ENCODE assay signal across 7 mouse cellular contexts in genomic region chr9:14574760-14575399, GRCm38 (mm10).
A peak's percentile ranks its signal among the peaks of the same experiment; 100 is the strongest.
DNase-seq lines count a peak whose midpoint lies in the region; ATAC-seq lines count a peak whose summit lies in the region.

No protein-coding gene starts in this region.

- ATAC-seq in liver, embryonic 16.5 days (ENCODE audit: low read depth) = peak; percentile 21; the same call in 1 of the 2 replicates
- ATAC-seq in liver, embryonic 11.5 days (replicated peaks; ENCODE audit: low FRiP score) = no peak
- peak; percentile 75 for ATAC-seq in forebrain, embryonic 15.5 days (replicated peaks)
- peak; percentile 20 for ATAC-seq in stomach, embryonic 16.5 days (ENCODE audit: insufficient read depth, low FRiP score)

- 53% methylated on average over 12 of the region's 12 CpGs for WGBS in liver, embryonic 16.5 days (ENCODE audit: insufficient replicate concordance)
- 63% methylated on average over 12 of the region's 12 CpGs for WGBS in liver, embryonic 11.5 days
- WGBS in forebrain, embryonic 15.5 days = 62% methylated on average over 12 of the region's 12 CpGs
- 60% methylated on average over 12 of the region's 12 CpGs for WGBS in stomach, embryonic 16.5 days

- no peak overlapping the region for H3K9ac ChIP-seq in liver, embryonic 16.5 days (ENCODE audit: low read depth, low read length)
- no peak overlapping the region for H3K9ac ChIP-seq in liver, embryonic 11.5 days (ENCODE audit: low read depth, low read length)
- H3K9ac ChIP-seq in forebrain, embryonic 15.5 days (replicated peaks) = no peak overlapping the region
- H3K9ac ChIP-seq in stomach, embryonic 16.5 days (ENCODE audit: low read length) = no peak overlapping the region

- H3K36me3 ChIP-seq in liver, embryonic 16.5 days (ENCODE audit: control insufficient read depth, insufficient read depth) = no peaks in the 10 kb centered on the region
- no peaks in the 10 kb centered on the region; the same call in 1 of the 2 replicates for H3K36me3 ChIP-seq in liver, embryonic 11.5 days (ENCODE audit: control insufficient read depth, insufficient read depth, low read length)
- peaks cover 14% of the 10 kb centered on the region for H3K36me3 ChIP-seq in forebrain, embryonic 15.5 days
- 0 out of 2 replicates have a peak, but pooled peaks cover 13% of the 10 kb centered on the region for H3K36me3 ChIP-seq in stomach, embryonic 16.5 days (ENCODE audit: control insufficient read depth, insufficient read depth, low read length)

- H3K4me3 ChIP-seq in liver, embryonic 16.5 days (ENCODE audit: low read depth, low read length) = no peak overlapping the region
- H3K4me3 ChIP-seq in liver, embryonic 11.5 days (ENCODE audit: low read depth, low read length) = no peak overlapping the region
- H3K4me3 ChIP-seq in forebrain, embryonic 15.5 days = no peak overlapping the region
- no peak overlapping the region for H3K4me3 ChIP-seq in stomach, embryonic 16.5 days (replicated peaks; ENCODE audit: low read length)

- H3K27me3 ChIP-seq in liver, embryonic 16.5 days (ENCODE audit: control insufficient read depth, insufficient read depth, low read depth, low read length) = no peaks in the 10 kb centered on the region
- no peaks in the 10 kb centered on the region for H3K27me3 ChIP-seq in liver, embryonic 11.5 days (replicated peaks; ENCODE audit: control insufficient read depth, insufficient read depth, low read length)
- H3K27me3 ChIP-seq in forebrain, embryonic 15.5 days = no peaks in the 10 kb centered on the region
- H3K27me3 ChIP-seq in stomach, embryonic 16.5 days (ENCODE audit: control insufficient read depth, insufficient read depth, low read length) = no peaks in the 10 kb centered on the region

- no peaks in the 10 kb centered on the region for H3K4me1 ChIP-seq in liver, embryonic 16.5 days (ENCODE audit: control insufficient read depth, low read depth, low read length)
- no peaks in the 10 kb centered on the region for H3K4me1 ChIP-seq in liver, embryonic 11.5 days (replicated peaks; ENCODE audit: control insufficient read depth, insufficient read depth, low read length)
- H3K4me1 ChIP-seq in forebrain, embryonic 15.5 days = peaks cover 7% of the 10 kb centered on the region; the same call in 1 of the 2 replicates
- H3K4me1 ChIP-seq in stomach, embryonic 16.5 days (ENCODE audit: control insufficient read depth, insufficient read depth, low read length) = peaks cover 4% of the 10 kb centered on the region; the same call in 1 of the 2 replicates

- no peak overlapping the region for H3K27ac ChIP-seq in liver, embryonic 16.5 days (ENCODE audit: low read length)
- no peak overlapping the region for H3K27ac ChIP-seq in liver, embryonic 11.5 days (ENCODE audit: low read depth, low read length)
- H3K27ac ChIP-seq in forebrain, embryonic 15.5 days (replicated peaks) = peak overlapping the region; percentile 63
- H3K27ac ChIP-seq in stomach, embryonic 16.5 days (ENCODE audit: low read length) = peak overlapping the region; percentile 52

- H3K4me2 ChIP-seq in liver, embryonic 16.5 days (ENCODE audit: low read depth, low read length) = no peak overlapping the region
- H3K4me2 ChIP-seq in liver, embryonic 11.5 days = no peak overlapping the region
- H3K4me2 ChIP-seq in forebrain, embryonic 15.5 days (replicated peaks) = no peak overlapping the region
- no peak overlapping the region for H3K4me2 ChIP-seq in stomach, embryonic 16.5 days (ENCODE audit: low read depth, low read length)

- H3K9me3 ChIP-seq in liver, embryonic 16.5 days (replicated peaks; ENCODE audit: control insufficient read depth, low read length) = no peaks in the 10 kb centered on the region
- H3K9me3 ChIP-seq in liver, embryonic 11.5 days (ENCODE audit: control insufficient read depth, low read length) = no peaks in the 10 kb centered on the region
- H3K9me3 ChIP-seq in forebrain, embryonic 15.5 days = no peaks in the 10 kb centered on the region
- H3K9me3 ChIP-seq in stomach, embryonic 16.5 days (replicated peaks; ENCODE audit: control insufficient read depth, low read length) = no peaks in the 10 kb centered on the region

- DNase-seq in liver, embryonic 11.5 days (ENCODE audit: low spot score) = no peak
- peak; percentile 33 to 59 for DNase-seq in kidney, postnatal 36 days
- no peak for DNase-seq in right cerebral cortex, postnatal 14 days
- DNase-seq in frontal cortex, postnatal 36 days (ENCODE audit: low spot score in 2 of 2) = no peak

Comparison
In these comparisons a context has a peak if more than half of its experiments do, and no peak if none do; other contexts are left out.
1. H3K27ac ChIP-seq: peak in forebrain, embryonic 15.5 days (single experiment) and stomach, embryonic 16.5 days (single experiment); none in liver, embryonic 16.5 days (single experiment) and liver, embryonic 11.5 days (single experiment).
2. DNase-seq: peak in kidney, postnatal 36 days (2 of 2); none in liver, embryonic 11.5 days (single experiment), right cerebral cortex, postnatal 14 days (single experiment) and frontal cortex, postnatal 36 days (0 of 2).